Mouse (Mus musculus) myocyte (in vitro differentiated cells): Measurements from ENCODE around the gene Tspan17. TPM values are rescaled to one million over a fixed set of nuclear protein-coding genes. Genes with fewer than 3 reads are reported as not detected.

Source experiments
- H3K27me3 ChIP-seq: one replicate; pipeline ENCODE4 v1.6.1; 2011; ENCODE audit not compliant: control insufficient read depth, insufficient read depth, insufficient read length
- H3K36me3 ChIP-seq: one replicate; pipeline ENCODE4 v1.6.1; 2011; ENCODE audit not compliant: control insufficient read depth, insufficient read depth
- H3K4me2 ChIP-seq: one replicate; pipeline ENCODE4 v1.6.1; 2011; ENCODE audit warnings: low read depth, control low read depth
- H3K4me3 ChIP-seq: one replicate; pipeline ENCODE4 v1.5.1; 2011; ENCODE audit warnings: mild to moderate bottlenecking, control low read depth, moderate library complexity
- H3K79me2 ChIP-seq: one replicate; pipeline ENCODE4 v1.6.1; 2011; ENCODE audit not compliant: control insufficient read depth, insufficient read depth
- H3ac ChIP-seq: one replicate; pipeline ENCODE4 v1.6.1; 2011; ENCODE audit not compliant: control insufficient read depth, insufficient read length
- CEBPB ChIP-seq: IDR thresholded peaks from 2 replicates; pipeline ENCODE4 v1.6.1; 2011; ENCODE audit warnings: mild to moderate bottlenecking, moderate library complexity; ENCODE audit not compliant: poor library complexity, insufficient read depth, severe bottlenecking
- E2F4 ChIP-seq: IDR thresholded peaks from one replicate; pipeline ENCODE4 v1.6.1; 2011; ENCODE audit warnings: mild to moderate bottlenecking, control low read depth, moderate library complexity; ENCODE audit not compliant: insufficient read depth
- MAX ChIP-seq: IDR thresholded peaks from one replicate; pipeline ENCODE4 v1.6.1; 2011; ENCODE audit warnings: low read depth, mild to moderate bottlenecking, control low read depth
- MYOD1 ChIP-seq, 3 experiments: IDR thresholded peaks; one replicate each; pipeline ENCODE4 v1.6.1; 2011; ENCODE audit warnings: control low read depth in 2 of 3, low read depth in 2 of 3, mild to moderate bottlenecking in 2 of 3, moderate library complexity in 1 of 3; ENCODE audit not compliant: insufficient read length in 2 of 3, control insufficient read depth in 1 of 3
- MYOG ChIP-seq, 3 experiments: IDR thresholded peaks; one replicate each; pipeline ENCODE4 v1.6.1; 2011; ENCODE audit warnings: control low read depth in 2 of 3, low read depth in 2 of 3, mild to moderate bottlenecking in 2 of 3; ENCODE audit not compliant: insufficient read length in 2 of 3, control insufficient read depth in 1 of 3, insufficient read depth in 1 of 3
- POLR2A ChIP-seq: IDR thresholded peaks from one replicate; pipeline ENCODE4 v1.6.1; 2011; ENCODE audit warnings: low read depth, mild to moderate bottlenecking, control low read depth, moderate library complexity; ENCODE audit not compliant: insufficient read length
- POLR2AphosphoS2 ChIP-seq: IDR thresholded peaks from one replicate; pipeline ENCODE4 v1.6.1; 2011; ENCODE audit warnings: low read depth, control low read depth; ENCODE audit not compliant: insufficient read length
- REST ChIP-seq: IDR thresholded peaks from one replicate; pipeline ENCODE4 v1.6.1; 2011; ENCODE audit warnings: mild to moderate bottlenecking, control low read depth, moderate library complexity; ENCODE audit not compliant: insufficient read depth, insufficient read length
- SRF ChIP-seq: IDR thresholded peaks from one replicate; pipeline ENCODE4 v1.6.1; 2011; ENCODE audit warnings: low read depth; ENCODE audit not compliant: control insufficient read depth, insufficient read length
- TCF12 ChIP-seq: IDR thresholded peaks from one replicate; pipeline ENCODE4 v1.6.1; 2011; ENCODE audit warnings: mild to moderate bottlenecking, control low read depth; ENCODE audit not compliant: poor library complexity, insufficient read depth, severe bottlenecking
- TCF3 ChIP-seq: IDR thresholded peaks from one replicate; pipeline ENCODE4 v1.6.1; 2011; ENCODE audit warnings: low read depth, control low read depth; ENCODE audit not compliant: insufficient read length
- USF1 ChIP-seq: IDR thresholded peaks from one replicate; pipeline ENCODE4 v1.6.1; 2011; ENCODE audit warnings: low read depth, mild to moderate bottlenecking, control low read depth, moderate library complexity
- polyA plus RNA-seq: library from polyadenylated mRNA; unstranded; fragments of >200 nt; fragmentation: generic; extraction: Trizol; gene quantifications from one replicate; pipeline ENCODE4 v1.2.1, GENCODE M21; 2012; ENCODE audit warnings: missing spikeins

Gene Tspan17
- polyA plus RNA-seq, 1 experiment, result 65.3 TPM

- no peaks in the 10 kb centered on the region for H3K27me3 ChIP-seq
- no peaks in the 10 kb centered on the region for H3K79me2 ChIP-seq
- H3K4me3 ChIP-seq, result no peak overlapping the region
- no peak overlapping the region for H3K4me2 ChIP-seq
- TF ChIP-seq POLR2A, result no peak
- TF ChIP-seq CEBPB, result no peak
- TF ChIP-seq MAX, result no peak
- no peak for TF ChIP-seq MYOD1 (IDR thresholded peaks at IDR 0.05; ENCODE audit: control insufficient read depth in 1 of 3, insufficient read length in 2 of 3, low read depth in 2 of 3)
- TF ChIP-seq MYOG (IDR thresholded peaks at IDR 0.05; ENCODE audit: control insufficient read depth in 1 of 3, insufficient read depth in 1 of 3, insufficient read length in 2 of 3, low read depth in 2 of 3), result peak in 1 of 3 experiments; percentile 49
- H3ac ChIP-seq, result no peak overlapping the region
- peaks cover 6% of the 10 kb centered on the region for H3K36me3 ChIP-seq
Measured at GRCm38 (mm10) chr13:54794843-54795242, 5.7 kb downstream of the Tspan17 start.

GRCm38 (mm10) chr13:54797356-54797755 lies 8.2 kb downstream of the Tspan17 start:
- Histone ChIP-seq H3ac (no peak overlapping the region), H3K79me2 (no peaks in the 10 kb centered on the region), H3K36me3 (peaks cover 6% of the 10 kb centered on the region), H3K4me2 (no peak overlapping the region), H3K4me3 (no peak overlapping the region), H3K27me3 (peaks cover 5% of the 10 kb centered on the region)
- TF ChIP-seq POLR2AphosphoS2 (no peak), MYOD1 (IDR thresholded peaks at IDR 0.05; ENCODE audit: control insufficient read depth in 1 of 3, insufficient read length in 2 of 3, low read depth in 2 of 3) (no peak)

DNA sequence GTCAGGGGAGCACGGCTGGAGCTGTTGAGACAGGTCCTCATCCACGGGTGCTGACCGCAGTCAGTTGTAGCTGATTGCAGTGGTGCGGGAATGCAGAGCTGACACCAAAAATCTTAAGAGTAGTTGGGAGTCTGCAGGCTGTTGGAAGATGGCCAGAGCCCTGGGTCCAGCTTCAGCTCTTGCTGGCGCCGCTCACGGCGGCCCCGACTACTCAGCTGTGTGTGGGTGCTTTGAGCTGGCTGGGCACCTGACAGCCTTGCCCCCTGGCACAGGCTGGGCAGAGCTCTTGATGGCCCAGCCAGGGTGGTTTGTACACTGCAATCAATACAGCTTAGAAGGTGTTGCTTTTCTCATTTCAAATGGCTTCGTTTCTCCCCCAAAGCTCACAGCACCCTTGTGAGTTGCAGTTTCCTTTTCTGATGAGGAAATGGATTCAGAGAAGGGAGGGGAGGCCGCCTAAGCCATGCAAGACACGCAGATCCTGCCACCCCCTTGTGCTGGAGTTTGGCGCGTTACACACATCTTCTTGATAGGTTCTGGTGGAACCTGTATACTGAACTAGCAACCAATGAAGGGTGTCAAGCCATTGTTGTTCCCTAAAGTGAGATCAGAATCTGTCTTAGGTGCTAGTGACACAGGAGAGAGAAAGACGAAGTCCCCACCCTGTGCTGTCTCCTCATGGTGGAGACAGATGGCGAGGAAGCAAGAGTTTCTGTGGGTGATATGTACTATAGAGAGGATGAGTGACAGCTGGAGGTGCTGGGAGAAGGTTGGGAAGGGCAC lies 8.9 kb downstream of the Tspan17 start:
- Histone ChIP-seq H3ac (no peak overlapping the region), H3K4me2 (no peak overlapping the region), H3K36me3 (peaks cover 6% of the 10 kb centered on the region), H3K27me3 (peaks cover 5% of the 10 kb centered on the region), H3K4me3 (no peak overlapping the region), H3K79me2 (no peaks in the 10 kb centered on the region)
- TF ChIP-seq E2F4 (no peak), CEBPB (no peak), SRF (no peak), MYOD1 (IDR thresholded peaks at IDR 0.05; ENCODE audit: control insufficient read depth in 1 of 3, insufficient read length in 2 of 3, low read depth in 2 of 3) (no peak), USF1 (no peak), TCF3 (no peak), MYOG (IDR thresholded peaks at IDR 0.05; ENCODE audit: control insufficient read depth in 1 of 3, insufficient read depth in 1 of 3, insufficient read length in 2 of 3, low read depth in 2 of 3) (no peak)

DNA sequence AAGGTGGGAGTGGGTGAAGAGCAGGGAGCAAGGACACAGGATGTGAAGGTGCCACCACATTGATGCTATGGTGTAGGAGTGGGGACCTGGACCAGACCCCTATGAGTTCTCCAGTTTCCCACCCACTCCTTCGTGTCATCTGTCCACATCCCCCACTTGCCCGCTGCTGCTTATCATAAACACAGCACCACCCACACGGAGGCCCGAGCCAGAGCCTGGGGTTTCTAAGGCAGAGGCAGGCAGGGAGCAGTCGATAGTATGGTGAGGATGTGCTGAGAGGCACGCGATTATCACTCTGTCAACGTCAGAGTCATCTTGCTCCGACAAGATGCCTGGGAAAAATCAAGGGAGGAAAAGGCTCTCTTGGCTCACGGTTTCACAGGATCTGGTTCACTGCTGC lies 9.6 kb downstream of the Tspan17 start:
- no peak overlapping the region for H3K4me2 ChIP-seq
- H3K27me3 ChIP-seq, result peaks cover 7% of the 10 kb centered on the region
- no peak overlapping the region for H3K4me3 ChIP-seq
- no peaks in the 10 kb centered on the region for H3K36me3 ChIP-seq
- no peaks in the 10 kb centered on the region for H3K79me2 ChIP-seq
- H3ac ChIP-seq, result no peak overlapping the region
- TF ChIP-seq USF1 (no peak), CEBPB (no peak), MYOD1 (IDR thresholded peaks at IDR 0.05; ENCODE audit: control insufficient read depth in 1 of 3, insufficient read length in 2 of 3, low read depth in 2 of 3) (no peak), TCF12 (no peak), TCF3 (no peak), MYOG (IDR thresholded peaks at IDR 0.05; ENCODE audit: control insufficient read depth in 1 of 3, insufficient read depth in 1 of 3, insufficient read length in 2 of 3, low read depth in 2 of 3) (no peak), POLR2A (no peak), POLR2AphosphoS2 (no peak), REST (no peak), SRF (no peak), E2F4 (no peak), MAX (no peak)

DNA sequence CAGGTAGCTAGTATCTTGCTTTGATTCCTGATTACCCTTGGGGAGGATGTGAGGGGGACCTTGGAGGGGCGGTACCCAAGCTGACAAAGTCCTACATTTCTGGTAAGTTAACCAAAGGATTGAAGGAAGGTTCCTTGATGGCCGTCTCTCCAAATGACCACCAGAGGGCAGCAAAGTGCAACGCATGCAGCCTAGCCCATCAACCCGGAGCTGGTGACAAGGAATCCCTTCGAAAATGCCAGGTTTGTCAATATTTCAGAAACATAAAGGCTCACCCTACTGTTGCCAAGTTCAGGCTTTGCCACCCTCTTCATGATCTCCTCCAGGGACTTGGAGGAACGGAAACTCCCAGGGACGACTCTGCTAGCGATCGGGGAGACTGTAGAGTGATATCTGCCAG lies 10.5 kb downstream of the Tspan17 start:
- Histone ChIP-seq H3K4me2 (peak overlapping the region; percentile 91), H3K27me3 (peaks cover 13% of the 10 kb centered on the region), H3K4me3 (no peak overlapping the region), H3K79me2 (no peaks in the 10 kb centered on the region), H3ac (no peak overlapping the region), H3K36me3 (no peaks in the 10 kb centered on the region)
- TF ChIP-seq TCF12 (no peak), MYOG (IDR thresholded peaks at IDR 0.05; ENCODE audit: control insufficient read depth in 1 of 3, insufficient read depth in 1 of 3, insufficient read length in 2 of 3, low read depth in 2 of 3) (no peak), POLR2AphosphoS2 (no peak), MYOD1 (IDR thresholded peaks at IDR 0.05; ENCODE audit: control insufficient read depth in 1 of 3, insufficient read length in 2 of 3, low read depth in 2 of 3) (no peak), REST (no peak), TCF3 (no peak), SRF (no peak), CEBPB (no peak), E2F4 (no peak), USF1 (no peak), MAX (no peak), POLR2A (no peak)
